Comparison of ENCODE assay signal across 32 mouse cellular contexts in genomic region chr5:29785953-29786352, GRCm38 (mm10). TPM values are rescaled to one million over a fixed set of nuclear protein-coding genes. Genes with fewer than 3 reads are reported as not detected.
"Had no signal": no experiment of that assay in that cellular context is flagged by ENCODE, and none has a peak within 500 bp of the region (broad histone marks: within the 10 kb centered on the region; RNA-seq: fewer than 3 reads in every experiment).

No protein-coding gene starts in this region.

RNA-seq across cellular contexts. Expression of gene Gm5129, which starts 50.2 kb away (rescaled TPM):
- total RNA-seq: left cerebral cortex, adult 8-10 months; left cerebral cortex, postnatal 10 days; left cerebral cortex, postnatal 14 days; left cerebral cortex, postnatal 36 days; left cerebral cortex, postnatal 4 days; liver, adult 2 months; megakaryocyte-erythroid progenitor cell, adult 5-6 weeks; midbrain, postnatal 0 days had no signal
- polyA plus RNA-seq: limb, embryonic 11.5 days; limb, embryonic 12.5 days; limb, embryonic 13.5 days; limb, embryonic 15.5 days; liver, adult 2 months; liver, embryonic 11.5 days; liver, embryonic 12.5 days; liver, embryonic 13.5 days; liver, embryonic 15.5 days; liver, embryonic 16.5 days; lung, adult 2 months; lung, embryonic 14.5 days; lung, embryonic 15.5 days; lung, embryonic 16.5 days; lung, postnatal 0 days; macrophage; midbrain, embryonic 10.5 days; midbrain, embryonic 11.5 days; midbrain, embryonic 12.5 days; midbrain, embryonic 13.5 days; midbrain, embryonic 14.5 days; midbrain, embryonic 15.5 days; midbrain, embryonic 16.5 days; midbrain, postnatal 0 days; neural tube, embryonic 11.5 days; neural tube, embryonic 12.5 days had no signal
